Mouse (Mus musculus) midbrain, embryonic 14.5 days (tissue): ENCODE data around the gene Rnf103. TPM values are rescaled to one million over a fixed set of nuclear protein-coding genes. Genes with fewer than 3 reads are reported as not detected.
"Not testable (repeated sequence)": the region's sequence is repeated elsewhere in the genome, so short reads cannot be mapped to it uniquely, and the experiment has no call there.

Experiments used
- ATAC-seq: fragments of 200-750 bp; cut with Nextera tagmentation; 2 replicates; pipeline ENCODE4 v1.8.0; 2017; ENCODE audit warnings: moderate number of reproducible peaks, moderate library complexity; ENCODE audit not compliant: low FRiP score, low TSS enrichment
- DNase-seq: peaks from one replicate; pipeline ENCODE4 v3.0.0-alpha.2; 2015
- H3K27ac ChIP-seq: fragments of 300-500 bp; sonication (generic); replicated peaks from 2 replicates; pipeline ENCODE4 v1.5.1; 2014; ENCODE audit warnings: mild to moderate bottlenecking, low read depth, low read length, moderate library complexity
- H3K27me3 ChIP-seq: fragments of 300-500 bp; sonication (generic); 2 replicates; pipeline ENCODE4 v1.6.1; 2014; ENCODE audit warnings: low read length, control low read depth, mixed read lengths; ENCODE audit not compliant: control insufficient read depth, insufficient read depth
- H3K36me3 ChIP-seq: fragments of 300-500 bp; sonication (generic); 2 replicates; pipeline ENCODE4 v1.6.1; 2014; ENCODE audit warnings: low read length, control low read depth; ENCODE audit not compliant: control insufficient read depth, insufficient read depth
- H3K4me1 ChIP-seq: fragments of 300-500 bp; sonication (generic); 2 replicates; pipeline ENCODE4 v1.6.1; 2014; ENCODE audit warnings: mild to moderate bottlenecking, antibody characterized with exemption, low read length, control low read depth; ENCODE audit not compliant: control insufficient read depth, insufficient read depth
- H3K4me2 ChIP-seq: fragments of 300-500 bp; sonication (generic); 2 replicates; pipeline ENCODE4 v1.6.1; 2014; ENCODE audit warnings: mild to moderate bottlenecking, low read length, moderate library complexity
- H3K4me3 ChIP-seq: fragments of 300-500 bp; sonication (generic); replicated peaks from 2 replicates; pipeline ENCODE4 v1.5.1; 2014; ENCODE audit warnings: low read depth, low read length
- H3K9ac ChIP-seq: fragments of 300-500 bp; sonication (generic); replicated peaks from 2 replicates; pipeline ENCODE4 v1.6.1; 2014; ENCODE audit warnings: mild to moderate bottlenecking, low read length, moderate library complexity
- H3K9me3 ChIP-seq: fragments of 300-500 bp; sonication (generic); 2 replicates; pipeline ENCODE4 v1.6.1; 2016; ENCODE audit warnings: low read length, control low read depth, mixed read lengths; ENCODE audit not compliant: control insufficient read depth
- WGBS: fragments of 180-500 bp; shearing (Covaris S2); extraction: QIAGEN DNeasy Blood & Tissue Kit; methylation state at CpG from one replicate; pipeline ENCODE4 v1.1.7; 2014; 5-methylcytosine and 5-hydroxymethylcytosine counted together
- polyA plus RNA-seq: library from polyadenylated mRNA; unstranded; fragments of >200 nt; fragmentation: Nextera tagmentation; extraction: Ambion mirVana; gene quantifications from 2 replicates; pipeline ENCODE4 v1.2.1, GENCODE M21; 2014

Rnf103 gene
- polyA plus RNA-seq, 1 experiment from 2014 or later, result 34.5 TPM

DNA sequence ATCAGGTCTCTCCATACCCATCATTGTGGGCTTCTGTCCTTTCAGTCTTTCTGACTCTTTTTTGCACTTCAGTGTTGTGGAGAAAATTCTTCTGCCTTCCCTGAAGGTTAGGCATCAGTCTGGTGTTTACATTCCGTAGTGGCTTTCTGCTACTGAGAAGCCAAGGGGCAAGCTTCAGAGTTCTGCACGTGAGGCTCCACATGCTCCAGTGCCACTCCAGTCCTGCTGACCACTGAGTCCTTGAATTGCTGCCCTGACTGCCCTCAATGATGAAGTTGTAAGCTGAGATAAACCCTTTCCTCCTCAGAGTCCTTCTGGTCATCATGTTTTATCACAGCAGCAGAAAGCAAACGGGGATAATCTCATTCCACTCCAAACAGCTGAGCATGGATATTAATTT is 24.4 kb upstream of the Rnf103 start:
- Histone ChIP-seq H3K9me3 (no peaks in the 10 kb centered on the region), H3K27ac (no peak overlapping the region), H3K4me1 (no peaks in the 10 kb centered on the region), H3K9ac (no peak overlapping the region), H3K27me3 (no peaks in the 10 kb centered on the region), H3K36me3 (no peaks in the 10 kb centered on the region), H3K4me2 (no peak overlapping the region), H3K4me3 (no peak overlapping the region)
- DNase-seq, result no peak
- 74% methylated on average over 3 of the region's 3 CpGs for WGBS
- no peak for ATAC-seq

DNA sequence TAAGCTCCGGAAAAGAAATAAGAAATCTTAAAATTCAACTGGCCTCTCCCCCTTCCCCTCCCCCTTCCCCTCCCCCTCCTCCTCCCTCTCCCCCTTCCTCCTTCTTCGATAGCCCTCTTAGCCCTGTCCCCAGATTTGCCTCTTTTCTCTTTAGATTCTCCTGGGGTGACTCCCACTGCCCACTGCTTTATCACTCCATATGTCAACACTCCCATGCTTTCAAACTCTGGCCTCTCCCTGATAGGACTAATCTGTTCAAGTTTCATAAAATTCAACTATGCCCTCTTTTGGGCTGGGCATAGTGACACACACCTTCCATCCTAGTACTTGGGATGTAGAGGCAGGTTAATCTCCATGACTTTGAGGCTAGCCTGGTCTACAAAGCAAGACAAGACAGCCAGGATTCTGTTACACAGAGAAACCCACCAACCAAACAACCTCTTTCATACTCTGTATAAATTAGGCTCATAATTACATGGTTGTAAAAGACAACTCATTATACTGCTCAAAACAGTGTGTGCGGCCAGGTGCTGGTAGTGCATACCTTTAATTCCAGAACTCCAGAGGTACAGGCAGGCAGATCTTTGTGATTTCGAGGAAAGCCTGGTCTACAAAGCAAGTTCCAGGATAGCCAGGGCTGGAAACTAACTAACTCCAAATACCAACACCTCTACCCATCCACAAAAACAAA is 21.7 kb upstream of the Rnf103 start:
- no peaks in the 10 kb centered on the region for H3K4me1 ChIP-seq
- no peaks in the 10 kb centered on the region for H3K27me3 ChIP-seq
- H3K27ac ChIP-seq, result no peak overlapping the region
- 84% methylated on average over 4 of the region's 4 CpGs for WGBS
- DNase-seq, result no peak
- no peak overlapping the region for H3K4me2 ChIP-seq
- no peak overlapping the region for H3K4me3 ChIP-seq
- ATAC-seq, result no peak
- no peaks in the 10 kb centered on the region for H3K9me3 ChIP-seq
- no peaks in the 10 kb centered on the region for H3K36me3 ChIP-seq
- no peak overlapping the region for H3K9ac ChIP-seq

DNA sequence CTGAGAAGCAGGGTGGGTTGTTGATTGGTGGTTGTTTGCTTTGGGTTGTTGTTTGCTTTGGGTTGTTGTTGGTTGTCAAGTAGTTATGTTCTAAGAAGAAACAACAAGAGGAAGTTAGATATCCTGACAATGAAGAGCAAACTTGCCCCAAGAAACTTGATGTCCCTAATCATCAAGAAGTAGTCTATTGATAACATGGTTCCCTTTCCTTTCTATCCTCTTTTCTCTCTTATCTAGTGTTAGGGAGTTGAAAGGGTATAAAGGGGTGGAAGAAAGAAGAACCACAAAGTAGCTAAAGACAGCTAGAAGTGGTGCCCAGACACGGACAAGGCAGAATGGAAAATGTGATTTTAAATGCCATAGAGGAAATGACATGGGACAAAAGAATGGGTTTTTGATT is 20.9 kb upstream of the Rnf103 start:
- 79% methylated on average over 1 of the region's 1 CpGs for WGBS
- H3K27me3 ChIP-seq, result no peaks in the 10 kb centered on the region
- no peak for DNase-seq

GRCm38 (mm10) chr6:71475604-71476003 is 18.1 kb upstream of the Rnf103 start:
- ATAC-seq, result no peak
- WGBS, result 90% methylated on average over 3 of the region's 3 CpGs

More for the DNA sequence above, 20.9 kb upstream of the Rnf103 start:
- no peaks in the 10 kb centered on the region for H3K4me1 ChIP-seq
- no peak for ATAC-seq
- no peaks in the 10 kb centered on the region for H3K36me3 ChIP-seq
- H3K9ac ChIP-seq, result no peak overlapping the region
- H3K4me2 ChIP-seq, result no peak overlapping the region
- H3K27ac ChIP-seq, result no peak overlapping the region
- no peaks in the 10 kb centered on the region for H3K9me3 ChIP-seq
- H3K4me3 ChIP-seq, result no peak overlapping the region

DNA sequence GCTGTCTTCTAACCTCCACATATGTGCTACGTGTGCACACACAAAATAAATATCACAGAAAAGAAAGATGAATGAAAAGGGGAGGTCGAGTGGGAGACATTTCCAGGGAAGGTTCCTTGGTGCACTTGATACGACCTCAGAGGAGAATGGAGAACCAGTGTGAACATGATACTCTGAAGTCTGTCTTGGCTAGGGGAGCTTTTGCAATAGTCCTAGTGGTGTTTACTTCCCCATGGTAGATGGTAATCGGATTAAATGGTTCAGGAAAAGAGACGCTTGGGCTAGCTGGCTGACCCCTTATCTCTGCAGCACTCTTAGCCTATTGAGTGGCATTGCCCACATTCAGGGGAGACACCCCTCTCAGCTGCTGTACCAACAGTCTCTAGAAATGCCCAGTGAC is 16.9 kb upstream of the Rnf103 start:
- H3K36me3 ChIP-seq, result no peaks in the 10 kb centered on the region
- H3K27ac ChIP-seq, result no peak overlapping the region
- H3K9me3 ChIP-seq, result no peaks in the 10 kb centered on the region
- H3K27me3 ChIP-seq, result no peaks in the 10 kb centered on the region
- DNase-seq (no peak), ATAC-seq (no peak)
- H3K4me3 ChIP-seq, result no peak overlapping the region
- 75% methylated on average over 5 of the region's 5 CpGs for WGBS
- no peak overlapping the region for H3K4me2 ChIP-seq
- no peak overlapping the region for H3K9ac ChIP-seq
- no peaks in the 10 kb centered on the region for H3K4me1 ChIP-seq

More at GRCm38 (mm10) chr6:71475604-71476003, 18.1 kb upstream of the Rnf103 start:
- Histone ChIP-seq H3K27me3 (no peaks in the 10 kb centered on the region), H3K4me2 (no peak overlapping the region), H3K4me3 (no peak overlapping the region), H3K36me3 (no peaks in the 10 kb centered on the region), H3K9ac (no peak overlapping the region), H3K4me1 (no peaks in the 10 kb centered on the region), H3K27ac (no peak overlapping the region), H3K9me3 (no peaks in the 10 kb centered on the region)
- no peak for DNase-seq

- H3K27ac ChIP-seq, H3K9me3 ChIP-seq, H3K36me3 ChIP-seq, H3K9ac ChIP-seq, H3K4me1 ChIP-seq, ATAC-seq, DNase-seq, H3K4me2 ChIP-seq, H3K4me3 ChIP-seq, H3K27me3 ChIP-seq: not testable (repeated sequence)
- WGBS, result 92% methylated on average over 8 of the region's 10 CpGs
Measured at GRCm38 (mm10) chr6:71478816-71479568, 14.7 kb upstream of the Rnf103 start.

DNA sequence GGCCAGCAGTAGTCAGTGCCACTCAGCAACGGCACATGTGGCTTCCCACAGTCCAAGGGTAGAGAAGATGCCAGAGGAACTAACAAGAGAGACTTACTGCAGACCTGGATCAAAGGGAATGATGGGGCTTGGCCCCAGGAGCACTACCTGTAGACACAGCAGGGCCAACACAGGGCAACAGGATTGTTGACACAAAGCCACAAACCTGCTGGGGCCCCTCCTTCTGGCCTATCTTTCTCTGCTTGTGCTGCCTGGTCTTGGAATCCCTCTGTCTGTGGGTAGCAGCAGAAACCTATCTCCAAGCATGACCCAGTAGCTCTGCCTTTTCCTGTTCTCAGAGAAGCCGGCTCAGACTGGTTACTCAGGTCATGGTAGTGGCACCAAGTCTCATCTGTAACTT is 14.1 kb upstream of the Rnf103 start:
- not testable (repeated sequence) for DNase-seq, H3K4me2 ChIP-seq, H3K27ac ChIP-seq, H3K9me3 ChIP-seq, ATAC-seq, H3K4me1 ChIP-seq, H3K27me3 ChIP-seq, H3K4me3 ChIP-seq, H3K9ac ChIP-seq, H3K36me3 ChIP-seq
- 98% methylated on average over 2 of the region's 2 CpGs for WGBS

- Histone ChIP-seq H3K4me3 (no peak overlapping the region), H3K4me2 (no peak overlapping the region), H3K4me1 (no peaks in the 10 kb centered on the region), H3K36me3 (no peaks in the 10 kb centered on the region), H3K27ac (no peak overlapping the region), H3K27me3 (no peaks in the 10 kb centered on the region), H3K9ac (no peak overlapping the region), H3K9me3 (no peaks in the 10 kb centered on the region)
- WGBS, result 92% methylated on average over 1 of the region's 1 CpGs
- no peak for DNase-seq
- ATAC-seq, result no peak
Measured at GRCm38 (mm10) chr6:71480136-71480535, 13.6 kb upstream of the Rnf103 start.

DNA sequence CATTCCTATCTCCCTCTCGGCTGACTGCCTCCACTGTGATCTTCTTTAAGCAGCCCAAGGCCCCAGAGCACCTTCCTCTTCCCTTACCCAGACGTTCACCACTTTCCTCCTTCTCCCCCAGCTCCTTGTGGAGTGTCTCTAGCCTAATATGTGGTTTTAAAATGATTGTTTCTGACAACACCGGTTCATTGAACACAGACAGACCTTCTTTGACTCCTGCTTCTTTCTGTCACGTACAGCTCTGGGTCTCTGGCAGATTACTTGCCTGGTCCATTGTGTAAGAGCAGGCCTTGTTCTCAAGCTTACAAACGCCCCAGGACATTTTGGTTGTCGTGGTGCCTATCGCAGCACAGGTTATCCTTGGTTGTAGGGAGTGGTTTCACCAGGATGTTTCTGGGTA is 12.6 kb upstream of the Rnf103 start:
- Histone ChIP-seq H3K27me3 (no peaks in the 10 kb centered on the region), H3K9ac (no peak overlapping the region), H3K27ac (no peak overlapping the region), H3K4me1 (no peaks in the 10 kb centered on the region), H3K4me2 (no peak overlapping the region), H3K36me3 (no peaks in the 10 kb centered on the region), H3K4me3 (no peak overlapping the region), H3K9me3 (no peaks in the 10 kb centered on the region)
- no peak for ATAC-seq
- whole genome bisulfite sequencing, result 54% methylated on average over 7 of the region's 7 CpGs
- no peak for DNase-seq
